Mouse (Mus musculus): ENCODE measurements around the gene Rbm10.
A peak's percentile ranks its signal among the peaks of the same experiment; 100 is the strongest.

The Rbm10 gene

GRCm38 (mm10) chrX:20617176-20617902, at the start of gene Rbm10, which contains the start of gene Ndufb11:
Gene Rbm10, plus strand, starts transcription at chrX:20617503.
Gene Ndufb11, minus strand, starts transcription at chrX:20617619.
- DNase-seq (ENCODE audit: low spot score in 2 of 2) = peak; percentile 80 to 85

GRCm38 (mm10) chrX:20571024-20571423, 46.3 kb upstream of the Rbm10 start:
- DNase-seq (ENCODE audit: low spot score in 2 of 2) = peak in 1 of 2 experiments; percentile 16

GRCm38 (mm10) chrX:20572683-20573082, 44.6 kb upstream of the Rbm10 start:
- DNase-seq (ENCODE audit: low spot score in 2 of 2) = no peak

GRCm38 (mm10) chrX:20573927-20574326, 43.4 kb upstream of the Rbm10 start:
- no peak for DNase-seq (ENCODE audit: low spot score in 2 of 2)

- DNase-seq (ENCODE audit: low spot score in 2 of 2) = no peak
These were observed 29.3 kb upstream of the Rbm10 start for GRCm38 (mm10) chrX:20587968-20588367.

- DNase-seq (ENCODE audit: low spot score in 2 of 2) = no peak
These were observed 8.8 kb upstream of the Rbm10 start for GRCm38 (mm10) chrX:20608500-20608899.

- DNase-seq (ENCODE audit: low spot score in 2 of 2) = no peak
These were observed 485 bp upstream of the Rbm10 start for GRCm38 (mm10) chrX:20616861-20617175.

- DNase-seq (ENCODE audit: low spot score in 2 of 2) = no peak
These were observed 648 bp downstream of the Rbm10 start for GRCm38 (mm10) chrX:20617903-20618399.

GRCm38 (mm10) chrX:20638141-20638540, 20.8 kb downstream of the Rbm10 start:
- DNase-seq (ENCODE audit: low spot score in 2 of 2) = no peak

GRCm38 (mm10) chrX:20644780-20645179, 27.5 kb downstream of the Rbm10 start:
- no peak for DNase-seq (ENCODE audit: low spot score in 2 of 2)

GRCm38 (mm10) chrX:20657593-20657992, 40.3 kb downstream of the Rbm10 start:
- no peak for DNase-seq (ENCODE audit: low spot score in 2 of 2)

- peak; percentile 72 for DNase-seq (ENCODE audit: low spot score in 2 of 2)
These were observed 40.8 kb downstream of the Rbm10 start, which contains the start of gene Uba1 for GRCm38 (mm10) chrX:20658026-20658652. Gene Uba1, plus strand, starts transcription at chrX:20658326.

- no peak for DNase-seq (ENCODE audit: low spot score in 2 of 2)
These were observed 41.6 kb downstream of the Rbm10 start for GRCm38 (mm10) chrX:20658891-20659406.

- no peak for DNase-seq (ENCODE audit: low spot score in 2 of 2)
These were observed 45.0 kb downstream of the Rbm10 start for GRCm38 (mm10) chrX:20662317-20662715.

GRCm38 (mm10) chrX:20662716-20663443, 45.6 kb downstream of the Rbm10 start:
- peak; percentile 82 to 85 for DNase-seq (ENCODE audit: low spot score in 2 of 2)

- no peak for DNase-seq (ENCODE audit: low spot score in 2 of 2)
These were observed 46.1 kb downstream of the Rbm10 start for GRCm38 (mm10) chrX:20663444-20663790.

GRCm38 (mm10) chrX:20687519-20688067, 70.3 kb downstream of the Rbm10 start, which contains the start of gene Cdk16:
Gene Cdk16, plus strand, starts transcription at chrX:20687954.
- DNase-seq (ENCODE audit: low spot score in 2 of 2) = peak; percentile 80 to 83

GRCm38 (mm10) chrX:20688068-20688547, 70.8 kb downstream of the Rbm10 start:
- DNase-seq (ENCODE audit: low spot score in 2 of 2) = peak; percentile 78 to 87

GRCm38 (mm10) chrX:20688615-20689014, 71.3 kb downstream of the Rbm10 start:
- DNase-seq (ENCODE audit: low spot score in 2 of 2) = peak; percentile 45 to 79

- no peak for DNase-seq (ENCODE audit: low spot score in 2 of 2)
These were observed 74.3 kb downstream of the Rbm10 start for GRCm38 (mm10) chrX:20691566-20691965.

- no peak for DNase-seq (ENCODE audit: low spot score in 2 of 2)
These were observed 75.3 kb downstream of the Rbm10 start for GRCm38 (mm10) chrX:20692616-20693015.

- no peak for DNase-seq (ENCODE audit: low spot score in 2 of 2)
These were observed 78.5 kb downstream of the Rbm10 start for GRCm38 (mm10) chrX:20695842-20696241.
